In the genomic region with DNA sequence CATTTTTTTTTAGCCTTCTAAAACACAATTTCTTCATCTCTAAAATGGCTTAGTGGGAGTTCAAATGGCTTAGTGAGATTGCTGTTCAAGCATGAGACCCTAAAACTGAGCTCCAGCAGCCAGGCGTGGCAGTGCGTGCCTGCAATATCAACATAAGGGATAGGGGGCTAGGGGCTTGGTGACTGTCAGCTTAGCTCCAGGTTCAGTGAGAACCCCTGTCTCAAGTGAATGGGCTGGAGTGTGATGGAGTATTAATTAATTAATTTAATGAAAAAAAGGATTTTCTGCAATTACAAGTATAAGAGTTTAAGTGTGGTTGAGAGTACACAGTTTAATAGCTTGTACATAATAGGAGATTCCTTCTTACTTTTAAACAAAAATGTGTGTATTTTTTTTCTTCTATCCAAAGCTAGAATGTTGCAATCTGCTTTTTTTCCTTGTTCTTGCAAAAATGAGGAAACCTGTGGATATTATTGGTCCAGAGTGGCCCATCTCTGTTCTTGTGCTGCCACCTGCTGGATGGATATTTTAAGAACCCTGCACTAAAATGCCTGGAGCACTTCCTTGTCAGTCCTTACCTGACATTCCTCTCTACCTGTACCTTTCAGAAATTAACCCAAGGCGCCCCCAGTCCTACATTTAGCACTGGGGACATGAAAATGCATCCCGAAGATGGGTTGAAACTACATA, we compare ENCODE assay signal across 9 mouse cellular contexts. TPM values are rescaled to one million over a fixed set of nuclear protein-coding genes. Genes with fewer than 3 reads are reported as not detected.
DNase-seq lines count a peak whose midpoint lies in the region; ATAC-seq lines count a peak whose summit lies in the region.
"Had no signal": no experiment of that assay in that cellular context is flagged by ENCODE, and none has a peak within 500 bp of the region (broad histone marks: within the 10 kb centered on the region; RNA-seq: fewer than 3 reads in every experiment).

No protein-coding gene starts in this region.

- H3K9ac ChIP-seq in heart, embryonic 16.5 days (ENCODE audit: low read length) = no peak overlapping the region
- no peak overlapping the region for H3K9ac ChIP-seq in stomach, embryonic 14.5 days (replicated peaks; ENCODE audit: low read depth, low read length)
- H3K9ac ChIP-seq: liver, embryonic 15.5 days had no signal

- H3K27ac ChIP-seq in heart, embryonic 16.5 days (ENCODE audit: low read length) = no peak overlapping the region
- H3K27ac ChIP-seq in stomach, embryonic 14.5 days (ENCODE audit: low read length) = no peak overlapping the region
- H3K27ac ChIP-seq: liver, embryonic 15.5 days had no signal

- peaks cover 9% of the 10 kb centered on the region for H3K4me1 ChIP-seq in heart, embryonic 16.5 days (ENCODE audit: control insufficient read depth, insufficient read depth, low read length)
- no peaks in the 10 kb centered on the region for H3K4me1 ChIP-seq in stomach, embryonic 14.5 days (ENCODE audit: control insufficient read depth, insufficient read depth, low read length)
- H3K4me1 ChIP-seq: liver, embryonic 15.5 days had no signal

- DNase-seq in heart, adult 11 months = peak; percentile 87
- DNase-seq in heart, postnatal 25 days (ENCODE audit: low spot score) = no peak
- DNase-seq in adrenal gland, adult 8-10 months = peak; percentile 49
- peak; percentile 77 for DNase-seq in embryo, embryonic 11 days
- peak; percentile 79 to 92 for DNase-seq in layer of hippocampus, postnatal 14 days (ENCODE audit: low spot score in 2 of 2)
- DNase-seq in lung, postnatal 4 days = peak; percentile 49 to 82

- no peaks in the 10 kb centered on the region for H3K36me3 ChIP-seq in heart, embryonic 16.5 days (ENCODE audit: control insufficient read depth, insufficient read depth)
- H3K36me3 ChIP-seq in stomach, embryonic 14.5 days (ENCODE audit: control insufficient read depth, insufficient read depth, low read length) = no peaks in the 10 kb centered on the region
- H3K36me3 ChIP-seq: liver, embryonic 15.5 days had no signal

- no peaks in the 10 kb centered on the region for H3K27me3 ChIP-seq in heart, embryonic 16.5 days (ENCODE audit: control insufficient read depth, insufficient read depth, low read length)
- H3K27me3 ChIP-seq in stomach, embryonic 14.5 days (ENCODE audit: control insufficient read depth, insufficient read depth, low read length) = no peaks in the 10 kb centered on the region
- H3K27me3 ChIP-seq: liver, embryonic 15.5 days had no signal

- intact Hi-C loops in heart, postnatal 25 days (cut with DNase I) = loop anchor here (1.0 to 10.0 kb wide), 7 partner anchors 107 to 917 kb away; no protein-coding TSS in a partner anchor

- WGBS in heart, embryonic 16.5 days = 48% methylated on average over 4 of the region's 4 CpGs
- 53% methylated on average over 4 of the region's 4 CpGs for WGBS in stomach, embryonic 14.5 days

- ATAC-seq in heart, embryonic 16.5 days (replicated peaks; ENCODE audit: extremely low read depth, insufficient read depth, low FRiP score) = 0 out of 2 replicates have a peak, but pooled peaks have one; percentile 23
- ATAC-seq in stomach, embryonic 14.5 days (ENCODE audit: insufficient number of reproducible peaks, insufficient read depth, low FRiP score, low read depth) = 0 out of 2 replicates have a peak, but pooled peaks have one; percentile 69

- no peak overlapping the region for H3K4me2 ChIP-seq in heart, embryonic 16.5 days (ENCODE audit: low read depth, low read length)
- H3K4me2 ChIP-seq in stomach, embryonic 14.5 days (replicated peaks; ENCODE audit: low read depth, low read length) = no peak overlapping the region
- H3K4me2 ChIP-seq: liver, embryonic 15.5 days had no signal

- no peak overlapping the region for H3K4me3 ChIP-seq in heart, embryonic 16.5 days (ENCODE audit: low read length)
- no peak overlapping the region for H3K4me3 ChIP-seq in stomach, embryonic 14.5 days (ENCODE audit: low read depth, low read length)
- H3K4me3 ChIP-seq: liver, embryonic 15.5 days had no signal

- 0 out of 2 replicates have a peak, but pooled peaks cover 2% of the 10 kb centered on the region for H3K9me3 ChIP-seq in heart, embryonic 16.5 days (replicated peaks; ENCODE audit: control insufficient read depth, low read length)
- H3K9me3 ChIP-seq in stomach, embryonic 14.5 days (ENCODE audit: control insufficient read depth, low read depth, low read length) = no peaks in the 10 kb centered on the region
- H3K9me3 ChIP-seq: liver, embryonic 15.5 days had no signal

RNA-seq across cellular contexts. Expression of a gene that starts 54.0 kb away (rescaled TPM):
- total RNA-seq in heart, postnatal 25 days (2021) = 10 to 100 TPM; 74.6 to 78.0 TPM
- total RNA-seq in adrenal gland, adult 8-10 months (2022) = 10 to 100 TPM; 65.9 to 71.9 (median 67.5) TPM
- 56.4 and 62.7 TPM in 2 replicates for polyA plus RNA-seq in heart, embryonic 16.5 days (2015; fragmentation: Nextera tagmentation; extraction: Ambion mirVana)
- total RNA-seq in layer of hippocampus, postnatal 14 days (2021) = 10 to 100 TPM; 64.3 to 66.0 TPM
- 86.9 and 88.6 TPM in 2 replicates for polyA plus RNA-seq in stomach, embryonic 14.5 days (2014; fragmentation: Nextera tagmentation; extraction: Ambion mirVana)
